Mouse (Mus musculus): ENCODE data around the gene Dynlt1b.
"Not testable (repeated sequence)": the region's sequence is repeated elsewhere in the genome, so short reads cannot be mapped to it uniquely, and the experiment has no call there.

DNA sequence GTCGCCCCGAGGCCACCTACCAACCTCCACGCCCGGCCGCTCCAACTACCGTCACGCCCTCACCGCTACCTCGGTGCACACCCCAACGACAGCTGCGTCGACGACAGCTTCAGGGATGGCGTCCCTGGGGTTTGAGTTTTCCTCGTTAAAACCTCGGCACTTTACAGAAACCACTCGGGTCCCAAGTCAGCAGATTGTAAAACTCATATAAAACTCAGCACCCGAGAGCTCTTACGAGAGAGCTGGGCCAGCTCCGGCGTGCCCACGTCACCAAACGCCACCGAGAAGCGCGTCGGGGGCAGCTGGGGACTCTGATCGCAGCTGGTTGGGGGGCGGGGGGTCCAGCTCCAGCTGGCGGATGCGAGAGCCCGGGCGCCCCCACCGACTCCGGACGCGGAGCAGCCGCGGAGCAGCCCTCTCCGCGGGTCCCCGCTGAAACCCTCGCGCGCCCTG is 46.6 kb downstream of the Dynlt1b start:
- TF ChIP-seq CTCF (IDR thresholded peaks at IDR 0.05; ENCODE audit: low read depth); EP300 (optimal IDR thresholded peaks at IDR 0.05): not testable (repeated sequence)
